Mouse (Mus musculus) gastrocnemius, postnatal 25 days (tissue): ENCODE measurements around the gene 1700020L24Rik. TPM values are rescaled to one million over a fixed set of nuclear protein-coding genes. Genes with fewer than 3 reads are reported as not detected.

Experiments
- DNase-seq: peaks from one replicate; pipeline ENCODE4 v3.0.0; 2022
- total RNA-seq, 2 experiments: library from RNA; stranded (reverse); gene quantifications; 1 replicate in 1 of 2; 2 replicates in 1 of 2; pipeline ENCODE4 v1.2.3; 2021

Gene 1700020L24Rik
- total RNA-seq, 2 experiments from 2014 or later, result not detected

DNA sequence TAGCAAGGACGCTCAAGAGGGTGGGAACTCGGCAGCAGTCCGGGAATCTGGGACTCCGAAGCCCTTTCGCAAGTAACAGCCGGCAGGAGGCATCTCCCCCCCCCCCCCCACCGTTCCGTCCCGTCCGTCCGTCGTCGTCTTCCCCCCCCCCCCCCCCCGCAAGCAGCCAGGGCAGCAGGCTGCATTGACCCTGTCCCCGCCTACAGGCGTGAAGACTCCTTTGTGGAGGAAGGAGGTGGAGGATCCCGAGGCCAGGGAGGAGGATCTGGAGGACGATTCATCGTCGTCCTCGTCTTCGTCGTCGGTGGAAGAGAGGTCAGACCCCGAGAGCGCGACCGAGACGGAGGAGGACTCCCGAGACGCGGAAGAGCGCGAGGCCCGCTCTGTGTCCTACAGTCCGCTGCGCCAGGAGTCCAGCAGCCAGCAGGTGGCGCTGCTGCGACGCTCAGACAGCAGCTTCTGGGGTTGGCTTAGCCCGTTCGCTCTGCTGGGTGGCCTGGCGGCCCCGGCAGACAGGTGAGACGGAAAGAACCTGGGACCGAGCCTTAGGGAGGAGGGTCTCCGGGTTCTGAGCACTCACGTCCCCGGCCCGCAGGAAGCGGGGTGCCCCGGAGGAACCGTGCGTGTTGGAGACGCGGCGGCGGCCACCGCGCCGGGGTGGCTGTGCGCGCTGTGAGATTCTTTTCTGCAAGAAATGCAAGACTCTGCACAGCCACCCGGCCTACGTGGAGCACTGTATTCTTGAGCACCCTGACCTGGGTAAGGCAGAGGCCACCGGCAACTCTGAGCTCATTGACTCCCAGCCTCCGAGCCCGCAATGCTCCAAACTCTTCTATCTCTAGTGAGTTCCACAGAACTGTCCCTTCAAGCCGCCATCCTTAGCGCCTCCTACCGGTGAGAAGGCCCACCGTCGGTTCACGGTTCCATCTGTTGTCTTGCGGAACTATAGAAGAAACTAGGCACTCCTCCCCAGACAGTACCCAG, 2.9 kb downstream of the 1700020L24Rik start:
- peak; percentile 80 for DNase-seq

DNA sequence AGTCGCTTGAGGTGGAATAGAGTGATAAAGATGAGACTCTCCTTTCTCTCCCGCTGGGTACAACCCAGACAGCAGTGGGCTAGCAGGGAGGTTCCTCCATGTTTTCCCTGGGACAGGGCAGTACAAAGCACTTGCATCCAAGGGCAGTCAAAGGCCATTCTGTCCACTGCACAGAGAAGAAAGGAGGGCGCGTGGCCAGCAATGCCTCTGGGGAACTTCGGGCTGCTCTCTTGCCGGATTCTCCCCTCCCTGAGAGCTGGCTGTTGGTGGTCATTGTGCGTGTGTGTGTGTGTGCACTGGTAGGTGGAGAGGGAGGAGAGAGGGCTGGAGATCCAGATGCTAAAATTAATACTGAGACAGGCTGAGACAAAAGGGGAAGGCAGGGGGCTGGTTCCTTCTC, 3.8 kb downstream of the 1700020L24Rik start:
- DNase-seq, result peak; percentile 51

DNA sequence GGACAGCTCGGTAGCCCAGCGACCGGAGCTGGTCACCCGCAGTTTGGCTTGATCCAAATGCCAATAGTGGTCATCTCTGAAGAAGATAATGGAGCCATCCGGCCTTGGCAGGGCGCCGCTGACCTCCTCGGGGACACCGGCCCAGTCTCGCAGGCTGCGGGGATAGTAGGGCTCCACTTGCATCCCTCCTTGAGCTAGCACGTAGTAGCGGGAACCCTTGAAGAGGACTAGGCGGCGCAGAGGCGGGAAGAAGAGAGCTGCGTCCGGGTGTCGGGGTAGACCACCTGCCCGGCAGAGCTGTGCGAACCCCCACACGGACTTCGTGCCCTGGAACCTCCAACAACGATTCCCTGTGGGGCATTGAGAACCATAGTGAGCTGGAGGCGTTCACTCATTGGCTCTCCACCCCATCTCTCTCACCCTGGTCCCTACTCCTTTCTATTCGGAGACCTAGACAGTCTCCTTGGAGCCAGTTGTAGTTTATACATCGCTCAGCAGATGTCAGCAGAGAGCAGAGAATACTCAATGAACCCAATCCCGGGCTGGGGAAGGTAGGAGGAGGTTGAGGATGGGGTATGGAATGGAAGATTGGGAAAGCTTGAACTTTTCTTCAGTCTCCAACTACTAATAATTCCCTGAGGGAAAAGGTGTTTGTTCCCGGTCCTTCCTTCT, 5.3 kb downstream of the 1700020L24Rik start:
- DNase-seq, result peak; percentile 52

DNA sequence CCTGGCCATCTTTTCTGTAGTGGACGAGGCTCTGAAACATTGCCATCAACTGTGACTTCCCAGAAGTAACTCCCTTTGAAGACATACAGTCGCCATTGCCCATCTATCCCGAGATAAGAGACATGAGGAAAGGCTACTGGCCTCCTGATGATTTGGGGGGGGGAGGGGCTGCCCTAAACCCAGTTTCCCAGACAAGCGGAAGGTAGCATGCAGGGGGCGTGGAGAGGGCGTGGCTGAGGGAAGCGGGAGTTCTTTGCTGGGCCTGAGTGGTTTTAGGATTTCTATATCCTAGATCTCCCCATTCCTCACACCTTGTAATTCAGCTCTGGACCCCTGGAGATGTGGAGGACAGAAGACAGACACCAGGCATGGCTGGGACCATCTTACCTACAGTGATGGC, 6.3 kb downstream of the 1700020L24Rik start:
- no peak for DNase-seq

- DNase-seq, result no peak
Observed at GRCm38 (mm10) chr11:83445001-83445400, 7.5 kb downstream of the 1700020L24Rik start.

DNA sequence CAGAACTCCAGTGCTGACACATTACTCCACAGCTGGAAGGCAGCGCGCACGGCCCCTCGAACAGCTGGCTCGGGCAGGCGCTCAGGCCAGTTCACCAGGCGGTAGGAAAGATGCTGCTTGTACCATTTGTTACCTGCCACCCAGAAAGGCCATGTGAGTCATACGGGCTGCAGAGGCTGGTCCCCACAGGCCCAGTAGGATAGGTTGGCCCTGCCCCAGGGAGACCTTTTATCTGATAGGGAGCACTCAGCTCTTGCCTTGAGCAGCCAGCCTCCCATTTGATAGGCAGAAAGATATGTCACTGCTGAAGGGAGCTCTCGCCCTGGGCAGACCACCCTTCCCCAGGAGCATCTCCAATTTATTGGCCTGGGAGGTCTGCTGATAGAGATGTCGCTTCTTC, 10.1 kb downstream of the 1700020L24Rik start:
- no peak for DNase-seq

GRCm38 (mm10) chr11:83448021-83448926, 10.8 kb downstream of the 1700020L24Rik start:
- DNase-seq, result peak; percentile 62

DNA sequence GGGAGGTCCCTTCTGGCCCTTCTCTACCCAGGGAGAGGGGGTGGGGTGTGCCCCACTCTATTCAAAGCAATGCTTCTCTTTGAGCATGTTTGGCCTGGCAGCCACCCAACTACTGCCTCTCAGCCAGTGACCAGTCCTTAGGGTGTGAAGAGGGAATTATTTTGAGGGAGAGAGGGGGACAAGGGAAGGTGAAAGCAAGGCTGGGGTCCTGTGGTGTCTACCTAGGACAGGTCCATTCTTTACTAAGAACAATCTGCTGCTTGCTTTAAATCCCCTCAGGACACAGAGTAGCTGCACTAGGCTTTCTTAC, 11.4 kb downstream of the 1700020L24Rik start:
- DNase-seq, result no peak

GRCm38 (mm10) chr11:83449298-83449697, 11.8 kb downstream of the 1700020L24Rik start:
- no peak for DNase-seq

GRCm38 (mm10) chr11:83450550-83450949, 13.1 kb downstream of the 1700020L24Rik start:
- no peak for DNase-seq

GRCm38 (mm10) chr11:83451281-83451680, 13.8 kb downstream of the 1700020L24Rik start:
- DNase-seq, result no peak

GRCm38 (mm10) chr11:83454548-83454947, 17.1 kb downstream of the 1700020L24Rik start:
- DNase-seq, result peak; percentile 28

GRCm38 (mm10) chr11:83455608-83456007, 18.1 kb downstream of the 1700020L24Rik start:
- no peak for DNase-seq

GRCm38 (mm10) chr11:83457257-83457656, 19.8 kb downstream of the 1700020L24Rik start:
- no peak for DNase-seq

GRCm38 (mm10) chr11:83457912-83458601, 20.6 kb downstream of the 1700020L24Rik start:
- DNase-seq, result peak; percentile 30

DNA sequence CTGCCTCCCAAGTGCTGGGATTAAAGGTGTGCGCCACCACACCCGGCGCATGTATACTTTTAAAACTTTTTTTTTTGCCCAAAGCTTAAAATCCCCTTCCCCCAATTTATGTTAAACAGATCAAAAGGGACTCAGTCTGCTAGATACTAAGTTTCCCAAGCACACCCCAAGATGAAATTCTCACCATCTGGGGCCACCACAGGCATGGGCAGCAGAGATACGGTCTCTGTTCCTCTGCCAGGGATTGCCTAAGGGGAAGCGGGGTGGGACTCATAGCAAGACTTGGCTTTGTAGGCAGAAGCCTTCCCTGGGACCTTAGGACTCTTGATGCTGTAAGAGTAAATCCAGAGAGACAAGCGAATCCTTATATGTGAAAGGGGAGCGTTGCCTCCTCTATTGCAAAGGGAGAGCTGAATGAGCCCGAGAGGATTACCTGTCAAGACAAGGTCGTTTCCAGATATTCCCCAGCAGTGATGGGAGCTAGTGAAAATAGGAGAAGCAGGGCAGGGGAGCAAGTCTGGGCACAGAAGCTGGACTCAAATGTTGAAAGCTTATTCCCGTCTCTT, 24.1 kb downstream of the 1700020L24Rik start:
- no peak for DNase-seq

DNA sequence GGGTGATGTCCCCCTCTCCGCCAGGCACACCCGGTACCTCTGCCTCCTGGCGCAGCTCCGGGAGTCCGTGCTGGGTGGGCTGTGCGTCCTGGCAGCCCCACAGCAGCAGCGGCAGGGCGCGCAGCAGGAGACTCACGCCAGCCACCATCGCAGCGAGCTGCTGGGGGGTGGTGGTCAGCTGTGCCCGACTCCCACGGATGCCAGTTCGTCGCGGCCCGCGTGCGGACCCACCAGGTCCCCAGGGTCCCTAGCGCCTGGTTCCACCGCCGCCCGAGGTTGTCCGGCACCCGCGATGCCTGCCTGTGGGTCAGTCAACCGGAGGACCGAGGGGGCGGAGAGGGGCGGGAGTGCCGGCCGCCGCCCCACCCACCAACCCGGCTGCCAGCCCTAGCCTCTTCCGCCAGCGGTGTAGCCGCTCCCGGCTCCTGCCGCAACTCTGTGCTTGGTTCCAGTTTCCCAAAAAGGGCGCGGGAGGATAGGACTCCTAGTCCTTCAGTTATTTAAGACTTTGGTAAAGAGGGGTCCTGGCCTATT, 25.3 kb downstream of the 1700020L24Rik start, which contains the start of gene Mmp28:
Gene Mmp28 (minus strand): TSS at position 361 of the 534 bp plus-strand sequence.
- DNase-seq, result peak; percentile 66

GRCm38 (mm10) chr11:83465976-83466375, 28.5 kb downstream of the 1700020L24Rik start:
- DNase-seq, result peak; percentile 32

DNA sequence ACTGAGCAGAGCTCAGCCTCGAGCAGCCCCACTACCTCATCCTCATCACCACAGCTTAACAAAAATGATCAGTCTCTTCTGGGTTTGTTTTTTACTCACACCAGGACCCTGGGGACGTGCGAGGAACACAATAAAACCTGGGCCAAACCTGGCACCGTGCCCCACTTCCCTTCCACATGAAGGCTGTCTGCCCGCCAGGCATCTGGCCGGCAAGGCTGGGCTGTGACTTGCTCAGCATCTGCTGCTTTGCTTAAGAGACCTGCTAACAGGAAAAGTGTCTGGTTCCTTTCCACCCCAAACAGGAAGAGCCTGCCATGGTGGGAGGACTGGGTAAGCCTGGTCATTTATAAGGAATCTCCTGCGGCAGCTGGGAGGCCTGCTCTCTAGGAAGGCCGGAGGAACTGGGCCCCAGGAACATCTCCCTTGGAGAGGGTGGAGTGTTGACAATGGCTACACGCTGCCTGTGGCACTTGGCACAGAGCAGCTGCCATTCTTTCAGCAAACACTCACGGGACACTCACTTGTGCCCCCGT, 29.7 kb downstream of the 1700020L24Rik start:
- DNase-seq, result peak; percentile 80

DNA sequence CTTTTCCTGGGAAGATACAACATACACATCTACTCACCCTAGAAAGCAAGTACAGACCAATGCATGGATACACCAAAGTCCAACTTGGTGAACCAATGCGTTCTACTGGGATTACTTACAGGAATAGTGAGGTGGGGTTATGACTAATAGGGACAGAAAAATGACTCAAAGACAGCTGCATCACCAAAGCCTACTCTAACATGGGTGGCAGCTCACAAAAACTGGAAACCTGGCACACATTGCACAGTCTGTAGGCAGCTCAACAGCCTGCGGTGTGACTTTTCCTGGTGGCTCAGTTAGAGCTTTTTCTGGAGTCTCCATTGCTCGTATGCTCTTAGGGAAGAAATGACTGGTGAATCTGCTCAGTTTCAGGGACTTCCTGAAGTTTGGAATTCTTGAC, 31.3 kb downstream of the 1700020L24Rik start:
- no peak for DNase-seq

DNA sequence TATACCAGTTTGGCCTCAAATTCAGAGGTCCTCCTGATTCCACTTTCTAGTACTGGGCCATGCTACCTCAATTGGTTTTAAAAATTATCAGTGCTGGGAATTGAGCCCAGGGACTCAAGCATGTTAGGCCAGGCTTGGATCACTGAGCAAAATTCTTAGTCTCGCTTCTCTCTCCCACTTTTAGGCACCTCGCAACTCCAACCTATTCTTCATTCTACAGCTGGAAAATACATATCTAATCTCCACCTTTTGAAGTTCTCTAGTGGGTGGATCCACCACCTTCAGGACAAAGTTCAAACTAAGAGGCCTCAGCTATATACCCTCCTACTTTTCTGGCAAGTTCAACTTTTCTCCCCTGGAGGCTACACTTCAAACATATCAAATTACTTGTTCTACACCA, 34.3 kb downstream of the 1700020L24Rik start:
- no peak for DNase-seq
